Mouse (Mus musculus) CH12.LX (cell line): ENCODE measurements around the gene Herc1. TPM values are rescaled to one million over a fixed set of nuclear protein-coding genes. Genes with fewer than 3 reads are reported as not detected.

Source experiments
- DNase-seq: peaks from one replicate; pipeline ENCODE4 v3.0.0-alpha.2; 2013; ENCODE audit errors: extremely low read depth
- H3K27ac ChIP-seq: 2 replicates; pipeline ENCODE4 v1.5.1; 2012; ENCODE audit warnings: low read depth, mild to moderate bottlenecking, control low read depth, moderate library complexity; ENCODE audit not compliant: insufficient read depth
- H3K27me3 ChIP-seq: replicated peaks from 2 replicates; pipeline ENCODE3; 2012; ENCODE audit warnings: inconsistent platforms
- H3K36me3 ChIP-seq, 2 experiments: replicated peaks in 1 of 2; 2 replicates each; pipeline versions ENCODE3 to v1.6.1; 2012; ENCODE audit warnings: inconsistent platforms in 1 of 2, low read length in 1 of 2, mild to moderate bottlenecking in 1 of 2, mixed read lengths in 1 of 2, moderate library complexity in 1 of 2; ENCODE audit not compliant: control insufficient read depth in 1 of 2, insufficient read depth in 1 of 2
- H3K4me1 ChIP-seq, 2 experiments: 2 replicates each; pipeline ENCODE4 v1.6.1; 2012; ENCODE audit warnings: inconsistent platforms in 1 of 2, moderate library complexity in 1 of 2; ENCODE audit not compliant: insufficient read depth in 2 of 2, control insufficient read depth in 1 of 2
- H3K4me2 ChIP-seq: 2 replicates; pipeline ENCODE4 v1.6.1; 2012; ENCODE audit warnings: low read depth, mild to moderate bottlenecking, control low read depth; ENCODE audit not compliant: poor library complexity, insufficient read depth, severe bottlenecking
- H3K4me3 ChIP-seq, 3 experiments: fragments of 150-350 bp in 1 of 3; sonication (generic) in 1 of 3; replicated peaks in 1 of 3; 2 replicates each; pipeline versions ENCODE3 to v1.5.1; 2011 to 2012; ENCODE audit warnings: low read depth in 2 of 3, low read length in 2 of 3, mild to moderate bottlenecking in 2 of 3, moderate library complexity in 2 of 3, control low read depth in 1 of 3, improper control_type of control experiment in 1 of 3, inconsistent platforms in 1 of 3, mixed read lengths in 1 of 3; ENCODE audit not compliant: poor library complexity in 1 of 3
- H3K79me2 ChIP-seq: replicated peaks from 2 replicates; pipeline ENCODE4 v1.6.1; 2012; ENCODE audit warnings: mild to moderate bottlenecking, moderate library complexity; ENCODE audit not compliant: control insufficient read depth, poor library complexity, insufficient read depth, severe bottlenecking; ENCODE audit errors: extremely low read depth
- H3K9ac ChIP-seq: 2 replicates; pipeline ENCODE4 v1.6.1; 2012; ENCODE audit warnings: low read depth, mild to moderate bottlenecking, control low read depth, moderate library complexity; ENCODE audit not compliant: insufficient read depth
- H3K9me3 ChIP-seq: replicated peaks from 2 replicates; pipeline ENCODE3; 2012; ENCODE audit warnings: low read length, inconsistent platforms, mixed read lengths
- BHLHE40 ChIP-seq: IDR thresholded peaks from 2 replicates; pipeline ENCODE4 v1.6.1; 2011; ENCODE audit warnings: mild to moderate bottlenecking, low read depth, low read length, improper control_type of control experiment
- CHD1 ChIP-seq: IDR thresholded peaks from 2 replicates; pipeline ENCODE4 v1.6.1; 2012; ENCODE audit warnings: low read depth, low read length, improper control_type of control experiment, inconsistent platforms
- CHD2 ChIP-seq: IDR thresholded peaks from 2 replicates; pipeline ENCODE4 v1.6.1; 2011; ENCODE audit warnings: low read length, improper control_type of control experiment
- ELF1 ChIP-seq: IDR thresholded peaks from 2 replicates; pipeline ENCODE4 v1.6.1; 2014; ENCODE audit warnings: low read depth, mild to moderate bottlenecking, inconsistent platforms, low read length, improper control_type of control experiment
- ETS1 ChIP-seq: conservative IDR thresholded peaks from 2 replicates; pipeline ENCODE4 v1.6.1; 2012; ENCODE audit warnings: low read depth, mild to moderate bottlenecking, inconsistent platforms, low read length, improper control_type of control experiment, moderate library complexity
- GABPA ChIP-seq: IDR thresholded peaks from 2 replicates; pipeline ENCODE4 v1.6.1; 2012; ENCODE audit warnings: low read depth, low read length, improper control_type of control experiment, inconsistent platforms; ENCODE audit not compliant: insufficient replicate concordance
- HCFC1 ChIP-seq: IDR thresholded peaks from 2 replicates; pipeline ENCODE4 v1.6.1; 2012; ENCODE audit warnings: low read depth, mild to moderate bottlenecking, inconsistent platforms, low read length, improper control_type of control experiment
- JUN ChIP-seq: IDR thresholded peaks from 2 replicates; pipeline ENCODE4 v1.6.1; 2011; ENCODE audit warnings: low read depth, mild to moderate bottlenecking, low read length, improper control_type of control experiment, moderate library complexity; ENCODE audit not compliant: insufficient read depth
- JUND ChIP-seq: conservative IDR thresholded peaks from 2 replicates; pipeline ENCODE4 v1.6.1; 2011; ENCODE audit warnings: low read depth, low read length, improper control_type of control experiment
- KAT2A ChIP-seq: IDR thresholded peaks from 2 replicates; pipeline ENCODE4 v1.6.1; 2012; ENCODE audit warnings: low read length, improper control_type of control experiment, inconsistent platforms; ENCODE audit not compliant: insufficient replicate concordance
- MAX ChIP-seq: IDR thresholded peaks from 2 replicates; pipeline ENCODE4 v1.6.1; 2011; ENCODE audit warnings: low read length, improper control_type of control experiment
- MAZ ChIP-seq: IDR thresholded peaks from 2 replicates; pipeline ENCODE4 v1.6.1; 2012; ENCODE audit warnings: low read depth, mild to moderate bottlenecking, inconsistent platforms, low read length, improper control_type of control experiment, moderate library complexity
- MXI1 ChIP-seq: IDR thresholded peaks from 2 replicates; pipeline ENCODE4 v1.6.1; 2011; ENCODE audit warnings: mild to moderate bottlenecking, low read depth, low read length, improper control_type of control experiment
- NRF1 ChIP-seq: IDR thresholded peaks from 2 replicates; pipeline ENCODE4 v1.6.1; 2014; ENCODE audit warnings: low read depth, mild to moderate bottlenecking, inconsistent platforms, low read length, improper control_type of control experiment, moderate library complexity
- POLR2AphosphoS2 ChIP-seq: IDR thresholded peaks from 2 replicates; pipeline ENCODE4 v1.6.1; 2011; ENCODE audit warnings: low read depth, low read length, improper control_type of control experiment
- RAD21 ChIP-seq: IDR thresholded peaks from 2 replicates; pipeline ENCODE4 v1.6.1; 2011; ENCODE audit warnings: low read depth, mild to moderate bottlenecking, low read length, improper control_type of control experiment, moderate library complexity
- RCOR1 ChIP-seq: conservative IDR thresholded peaks from 2 replicates; pipeline ENCODE4 v1.6.1; 2012; ENCODE audit warnings: low read depth, mild to moderate bottlenecking, inconsistent platforms, low read length, improper control_type of control experiment
- SIN3A ChIP-seq: IDR thresholded peaks from 2 replicates; pipeline ENCODE4 v1.6.1; 2012; ENCODE audit warnings: low read length, improper control_type of control experiment, inconsistent platforms
- SMC3 ChIP-seq: IDR thresholded peaks from 2 replicates; pipeline ENCODE4 v1.6.1; 2011; ENCODE audit warnings: low read depth, low read length, improper control_type of control experiment
- TBP ChIP-seq: conservative IDR thresholded peaks from 2 replicates; pipeline ENCODE4 v1.6.1; 2011; ENCODE audit warnings: low read depth, low read length, improper control_type of control experiment
- UBTF ChIP-seq: IDR thresholded peaks from 2 replicates; pipeline ENCODE4 v1.6.1; 2012; ENCODE audit warnings: low read depth, mild to moderate bottlenecking, inconsistent platforms, low read length, improper control_type of control experiment, moderate library complexity
- ZMIZ1 ChIP-seq: IDR thresholded peaks from 2 replicates; pipeline ENCODE4 v1.6.1; 2012; ENCODE audit warnings: low read depth, mild to moderate bottlenecking, inconsistent platforms, low read length, improper control_type of control experiment
- ZNF384 ChIP-seq: IDR thresholded peaks from 2 replicates; pipeline ENCODE4 v1.6.1; 2012; ENCODE audit warnings: low read depth, low read length, improper control_type of control experiment, inconsistent platforms
- dilution Hi-C: fragments of 300-500 bp; cut with MboI; formaldehyde crosslinking; loops from 2 replicates; pipeline ENCODE4 v1.14.3; 2020; ENCODE audit warnings: low sequenced_read_pairs; ENCODE audit not compliant: extremely low pct_unique_long_range_greater_than_20kb, extremely low pct_ligation_motif_present
- in situ Hi-C: fragments of 300-500 bp; cut with MboI; formaldehyde crosslinking; loops from 3 replicates; pipeline ENCODE4 v1.14.3; 2019; ENCODE audit warnings: low sequenced_read_pairs, low pct_ligation_motif_present, low pct_unique_long_range_greater_than_20kb, mixed read lengths
- polyA plus RNA-seq: library from polyadenylated mRNA; unstranded; fragments of >175 nt; gene quantifications from 2 replicates; pipeline ENCODE4 v1.2.1, GENCODE M21; 2012; ENCODE audit warnings: low read depth; ENCODE audit not compliant: insufficient read length
- total RNA-seq, 2 experiments: library from RNA; depleted of rRNA; stranded (reverse); fragments of 300-350 nt in 1 of 2; fragments of >200 nt in 1 of 2; gene quantifications; 2 replicates each; pipeline ENCODE4 v1.2.3; 2012 to 2014

The Herc1 gene
- total and polyA plus RNA-seq, 3 experiments: 33.2 to 45.2 (median 42.1) TPM

DNA sequence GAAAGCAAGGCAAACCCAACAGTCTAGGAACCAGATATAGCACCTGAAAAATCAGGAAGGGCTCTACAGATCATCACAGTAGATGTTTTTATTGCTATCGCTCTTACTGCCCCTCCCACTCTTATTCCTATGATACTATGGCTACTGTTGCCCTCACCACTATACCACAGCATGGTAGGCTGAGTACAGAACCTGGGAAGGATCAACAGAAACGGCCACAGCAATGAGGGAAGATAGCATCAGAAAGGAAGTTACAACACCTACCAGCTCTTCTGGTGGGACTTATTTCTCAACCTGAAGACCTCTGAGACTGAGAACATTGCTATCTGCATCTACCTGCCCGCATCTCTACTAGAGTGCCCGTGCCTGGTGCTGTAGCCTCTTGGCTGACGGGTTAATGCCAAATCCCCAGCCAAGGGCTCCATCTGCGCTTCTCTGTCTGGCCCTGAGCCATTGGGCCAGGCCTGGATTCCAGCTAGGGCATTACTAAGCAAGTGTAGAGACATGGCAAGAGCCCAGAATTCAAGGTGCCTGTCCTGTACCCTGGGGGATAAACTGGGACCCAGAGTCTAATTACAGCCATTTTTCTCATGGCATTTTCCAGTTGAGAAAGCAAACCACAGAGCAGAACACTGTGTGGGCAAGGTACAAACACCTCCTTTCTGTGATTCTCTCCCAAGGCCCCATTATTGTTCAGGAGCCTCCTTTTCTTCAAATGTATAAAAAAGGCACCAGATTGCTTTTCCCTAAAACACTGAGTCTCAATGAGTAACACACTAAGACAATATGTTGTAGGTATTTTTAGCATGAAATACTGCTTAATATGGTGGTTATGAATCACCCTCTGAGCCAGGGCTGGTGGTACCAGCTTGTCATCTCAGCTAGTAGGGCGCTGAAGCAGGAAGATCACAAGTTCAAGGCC is 28.0 kb upstream of the Herc1 start:
- TF ChIP-seq MAX (no peak), UBTF (no peak), MAZ (no peak), RAD21 (no peak), ETS1 (no peak), CHD2 (no peak), SIN3A (no peak), SMC3 (no peak), MXI1 (no peak), TBP (no peak), HCFC1 (no peak), GABPA (no peak), BHLHE40 (no peak), ZMIZ1 (no peak)
- H3K27ac ChIP-seq: no peak overlapping the region
- no peak for DNase-seq

GRCm38 (mm10) chr9:66326879-66327278 is 23.4 kb upstream of the Herc1 start:
- dilution Hi-C loops: no loop called here
- no peak for DNase-seq
- Histone ChIP-seq H3K4me1 (peaks cover 3 to 16% of the 10 kb centered on the region in 2 experiments; a peak in 3 of 4 replicates), H3K9ac (no peak overlapping the region), H3K4me2 (no peak overlapping the region), H3K9me3 (no peaks in the 10 kb centered on the region), H3K79me2 (no peaks in the 10 kb centered on the region), H3K36me3 (no peaks in the 10 kb centered on the region), H3K27me3 (no peaks in the 10 kb centered on the region), H3K27ac (no peak overlapping the region), H3K4me3 (no peak overlapping the region)
- TF ChIP-seq JUND (no peak), UBTF (no peak), ELF1 (no peak), JUN (no peak), CHD1 (no peak), MAX (no peak), RCOR1 (no peak), SIN3A (no peak), NRF1 (no peak), ZNF384 (no peak), MAZ (no peak), SMC3 (no peak), POLR2AphosphoS2 (no peak), KAT2A (no peak)
- in situ Hi-C loops: no loop called here

More for the DNA sequence above, 28.0 kb upstream of the Herc1 start:
- H3K4me3 ChIP-seq: no peak overlapping the region
- dilution Hi-C loops (no loop called here), in situ Hi-C loops (no loop called here)
- H3K27me3 ChIP-seq: no peaks in the 10 kb centered on the region
- H3K4me1 ChIP-seq: no peaks in the 10 kb centered on the region
- no peaks in the 10 kb centered on the region for H3K9me3 ChIP-seq
- H3K79me2 ChIP-seq: no peaks in the 10 kb centered on the region
- no peaks in the 10 kb centered on the region for H3K36me3 ChIP-seq
- H3K9ac ChIP-seq: no peak overlapping the region
- no peak overlapping the region for H3K4me2 ChIP-seq
